Mouse (Mus musculus): ENCODE data around the gene Klc2.

GRCm38 (mm10) chr19:5073028-5073427, 45.3 kb downstream of the Klc2 start:
- peak; percentile 69; the same call in 1 of the 2 replicates for TF ChIP-seq CTCF (IDR thresholded peaks at IDR 0.05; ENCODE audit: borderline replicate concordance, extremely low read depth, insufficient read depth, insufficient read length)
- no peak for TF ChIP-seq POLR2A (IDR thresholded peaks at IDR 0.05; ENCODE audit: borderline replicate concordance, extremely low read depth, insufficient read depth, insufficient read length, poor library complexity, severe bottlenecking)

Measured in brain, embryonic 14.5 days (tissue).